Mouse (Mus musculus) liver, embryonic 13.5 days (tissue): ENCODE measurements around the gene Cacna1g. TPM values are rescaled to one million over a fixed set of nuclear protein-coding genes. Genes with fewer than 3 reads are reported as not detected.

Experiments
- ATAC-seq: fragments of 200-750 bp; cut with Nextera tagmentation; 2 replicates; pipeline ENCODE4 v1.8.0; 2017; ENCODE audit warnings: low read depth, mild to moderate bottlenecking, moderate number of reproducible peaks, moderate library complexity
- DNase-seq: peaks from one replicate; pipeline ENCODE4 v3.0.0; 2022
- H3K27ac ChIP-seq: fragments of 300-500 bp; sonication (generic); 2 replicates; pipeline ENCODE4 v1.5.1; 2015; ENCODE audit warnings: moderate library complexity, mild to moderate bottlenecking, inconsistent platforms
- H3K27me3 ChIP-seq: fragments of 300-500 bp; sonication (generic); 2 replicates; pipeline ENCODE4 v1.6.1; 2015; ENCODE audit warnings: mild to moderate bottlenecking, inconsistent platforms
- H3K36me3 ChIP-seq: fragments of 300-500 bp; sonication (generic); 2 replicates; pipeline ENCODE4 v1.6.1; 2015; ENCODE audit warnings: mild to moderate bottlenecking, inconsistent platforms
- H3K4me1 ChIP-seq: fragments of 300-500 bp; sonication (generic); replicated peaks from 2 replicates; pipeline ENCODE4 v1.6.1; 2015; ENCODE audit warnings: inconsistent platforms
- H3K4me2 ChIP-seq: fragments of 300-500 bp; sonication (generic); 2 replicates; pipeline ENCODE4 v1.6.1; 2015; ENCODE audit warnings: inconsistent platforms, mild to moderate bottlenecking, moderate library complexity
- H3K4me3 ChIP-seq: fragments of 300-500 bp; sonication (generic); replicated peaks from 2 replicates; pipeline ENCODE4 v1.5.1; 2015; ENCODE audit warnings: mild to moderate bottlenecking, inconsistent platforms
- H3K9ac ChIP-seq: fragments of 300-500 bp; sonication (generic); 2 replicates; pipeline ENCODE4 v1.6.1; 2015; ENCODE audit warnings: mild to moderate bottlenecking, inconsistent platforms
- H3K9me3 ChIP-seq: fragments of 300-500 bp; sonication (generic); replicated peaks from 2 replicates; pipeline ENCODE4 v1.6.1; 2016; ENCODE audit warnings: inconsistent platforms
- WGBS: fragments of 180-500 bp; shearing (Covaris S2); methylation state at CpG from one replicate; pipeline ENCODE4 v1.1.7; 2015; ENCODE audit not compliant: insufficient replicate concordance; 5-methylcytosine and 5-hydroxymethylcytosine counted together
- polyA plus RNA-seq: library from polyadenylated mRNA; unstranded; fragments of >200 nt; fragmentation: Nextera tagmentation; extraction: Ambion mirVana; gene quantifications from 2 replicates; pipeline ENCODE4 v1.2.1, GENCODE M21; 2015

Gene Cacna1g
- polyA plus RNA-seq, 1 experiment from 2014 or later: 1.8 TPM

- no peaks in the 10 kb centered on the region for H3K36me3 ChIP-seq
- H3K9me3 ChIP-seq: no peaks in the 10 kb centered on the region
- no peak overlapping the region for H3K4me3 ChIP-seq
- DNase-seq (no peak), ATAC-seq (no peak)
- no peak overlapping the region for H3K4me2 ChIP-seq
- no peak overlapping the region for H3K27ac ChIP-seq
- 72% methylated on average over 17 of the region's 17 CpGs for WGBS
- peaks cover 14% of the 10 kb centered on the region; the same call in 1 of the 2 replicates for H3K4me1 ChIP-seq
- H3K27me3 ChIP-seq: peaks cover 48% of the 10 kb centered on the region
- no peak overlapping the region for H3K9ac ChIP-seq
These were observed 7.6 kb downstream of the Cacna1g start for GRCm38 (mm10) chr11:94466333-94466855.

DNA sequence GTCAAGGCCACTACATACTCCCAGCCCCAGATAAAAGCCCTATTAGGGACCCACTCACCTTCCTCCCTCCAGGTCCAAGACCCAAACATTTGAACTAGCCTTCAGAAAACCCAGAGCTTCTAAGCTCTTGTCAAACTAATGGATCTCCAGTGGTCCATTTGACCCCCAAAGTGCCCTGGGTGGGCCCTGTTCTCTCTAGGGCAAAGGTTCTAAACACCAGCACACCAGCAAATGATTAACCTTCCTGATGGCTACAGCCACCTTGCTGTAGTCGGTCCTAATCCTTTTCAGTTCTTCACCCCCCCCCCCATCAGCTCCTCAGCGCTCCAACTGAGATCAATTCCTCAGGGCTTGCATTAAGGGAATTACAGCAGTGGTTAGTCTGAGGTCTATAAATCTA is 9.8 kb downstream of the Cacna1g start:
- WGBS: 35% methylated on average over 2 of the region's 2 CpGs
- H3K27me3 ChIP-seq: peaks cover 27% of the 10 kb centered on the region
- no peak overlapping the region for H3K27ac ChIP-seq
- ATAC-seq (no peak; the same call in 1 of the 2 replicates), DNase-seq (no peak)
- H3K9me3 ChIP-seq: no peaks in the 10 kb centered on the region
- H3K36me3 ChIP-seq: no peaks in the 10 kb centered on the region
- H3K4me3 ChIP-seq: no peak overlapping the region
- peaks cover 14% of the 10 kb centered on the region; the same call in 1 of the 2 replicates for H3K4me1 ChIP-seq
- H3K9ac ChIP-seq: no peak overlapping the region
- no peak overlapping the region for H3K4me2 ChIP-seq

DNA sequence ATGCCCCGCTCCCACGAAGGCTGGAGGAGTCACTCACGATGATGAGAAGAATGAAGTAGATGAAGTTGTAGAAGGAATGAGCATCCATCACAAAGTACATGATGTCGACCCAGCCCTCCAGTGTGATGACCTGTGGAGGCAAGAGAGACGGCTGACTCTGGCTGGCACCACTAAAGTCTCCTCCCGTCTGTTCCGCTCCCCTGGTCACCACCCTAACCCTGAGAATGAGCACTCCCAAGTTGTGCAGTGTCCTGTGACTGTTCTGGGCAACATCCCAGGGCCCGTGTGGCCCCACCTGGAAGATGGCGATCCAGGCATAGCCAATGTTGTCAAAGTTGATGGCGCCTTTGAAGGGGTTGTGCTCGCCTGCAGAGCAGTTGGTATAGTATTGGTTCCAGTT is 12.1 kb downstream of the Cacna1g start:
- Histone ChIP-seq H3K27me3 (peaks cover 17% of the 10 kb centered on the region), H3K4me3 (no peak overlapping the region), H3K4me2 (no peak overlapping the region), H3K9ac (no peak overlapping the region), H3K27ac (no peak overlapping the region), H3K36me3 (no peaks in the 10 kb centered on the region), H3K4me1 (peaks cover 25% of the 10 kb centered on the region), H3K9me3 (no peaks in the 10 kb centered on the region)
- WGBS: 80% methylated on average over 11 of the region's 11 CpGs
- no peak for ATAC-seq
- no peak for DNase-seq

GRCm38 (mm10) chr11:94457001-94457400 is 17.0 kb downstream of the Cacna1g start:
- H3K9ac ChIP-seq: peak overlapping the region; percentile 34; the same call in 1 of the 2 replicates
- H3K27me3 ChIP-seq: peaks cover 19% of the 10 kb centered on the region
- DNase-seq: no peak
- H3K9me3 ChIP-seq: no peaks in the 10 kb centered on the region
- no peak for ATAC-seq
- H3K36me3 ChIP-seq: no peaks in the 10 kb centered on the region
- peak overlapping the region; percentile 86 for H3K27ac ChIP-seq
- peaks cover 40% of the 10 kb centered on the region for H3K4me1 ChIP-seq
- 77% methylated on average over 15 of the region's 15 CpGs for WGBS
- H3K4me3 ChIP-seq: 0 out of 2 replicates have a peak overlapping the region, but pooled peaks have one; percentile 46
- H3K4me2 ChIP-seq: peak overlapping the region; percentile 69

GRCm38 (mm10) chr11:94456347-94456746 is 17.7 kb downstream of the Cacna1g start:
- peaks cover 45% of the 10 kb centered on the region for H3K4me1 ChIP-seq
- H3K4me2 ChIP-seq: peak overlapping the region; percentile 69
- peak overlapping the region; percentile 86 for H3K27ac ChIP-seq
- ATAC-seq (peak; percentile 99), DNase-seq (peak; percentile 72)
- peaks cover 19% of the 10 kb centered on the region for H3K27me3 ChIP-seq
- WGBS: 37% methylated on average over 3 of the region's 3 CpGs
- no peaks in the 10 kb centered on the region for H3K9me3 ChIP-seq
- peak overlapping the region; percentile 62 for H3K9ac ChIP-seq
- H3K4me3 ChIP-seq: peak overlapping the region; percentile 46
- no peaks in the 10 kb centered on the region for H3K36me3 ChIP-seq

DNA sequence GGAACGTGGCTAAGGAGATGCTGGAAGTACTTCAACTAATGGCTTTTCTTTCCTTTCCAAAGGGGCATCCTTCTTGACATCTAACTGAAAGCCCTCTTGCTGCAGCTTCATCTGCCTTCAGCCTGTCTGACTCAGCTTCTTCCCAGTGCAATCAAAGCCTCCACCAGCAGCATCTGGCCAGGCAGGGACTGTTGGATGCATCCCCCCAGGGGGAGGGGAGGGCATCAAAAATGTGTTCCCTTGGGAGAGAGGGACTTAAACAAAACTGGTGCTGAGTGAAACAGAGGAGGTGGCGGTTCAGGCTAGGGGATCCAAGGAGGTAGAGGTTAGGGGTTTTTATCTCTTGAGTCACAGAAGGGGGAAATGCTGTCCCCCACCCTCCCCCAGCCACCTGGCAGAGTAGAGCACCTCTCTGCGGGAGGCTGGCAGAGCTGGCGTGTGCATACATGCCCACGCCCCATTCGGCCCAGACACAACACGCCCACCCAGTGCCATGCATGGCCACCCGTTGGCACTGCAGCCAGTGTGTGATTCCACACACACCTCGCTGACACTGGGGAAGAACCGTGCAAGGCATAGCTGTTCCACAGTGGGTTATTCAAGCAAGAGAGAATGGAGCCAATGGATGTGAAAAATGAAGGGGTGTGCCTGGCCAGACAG is 18.7 kb downstream of the Cacna1g start:
- H3K9ac ChIP-seq: peak overlapping the region; percentile 62
- ATAC-seq (peak; percentile 44), DNase-seq (no peak)
- peaks cover 22% of the 10 kb centered on the region for H3K27me3 ChIP-seq
- H3K9me3 ChIP-seq: no peaks in the 10 kb centered on the region
- peak overlapping the region; percentile 69 for H3K4me2 ChIP-seq
- peaks cover 53% of the 10 kb centered on the region for H3K4me1 ChIP-seq
- WGBS: 42% methylated on average over 10 of the region's 10 CpGs
- H3K4me3 ChIP-seq: peak overlapping the region; percentile 46
- no peaks in the 10 kb centered on the region for H3K36me3 ChIP-seq
- peak overlapping the region; percentile 86 for H3K27ac ChIP-seq

- H3K9me3 ChIP-seq: no peaks in the 10 kb centered on the region
- H3K27me3 ChIP-seq: peaks cover 24% of the 10 kb centered on the region
- DNase-seq (no peak), ATAC-seq (no peak)
- peaks cover 54% of the 10 kb centered on the region for H3K4me1 ChIP-seq
- H3K27ac ChIP-seq: peak overlapping the region; percentile 86; the same call in 1 of the 2 replicates
- H3K4me2 ChIP-seq: peak overlapping the region; percentile 69
- 59% methylated on average over 5 of the region's 5 CpGs for WGBS
- no peaks in the 10 kb centered on the region for H3K36me3 ChIP-seq
- peak overlapping the region; percentile 46 for H3K4me3 ChIP-seq
- H3K9ac ChIP-seq: peak overlapping the region; percentile 62
These were observed 19.2 kb downstream of the Cacna1g start for GRCm38 (mm10) chr11:94454756-94455155.

DNA sequence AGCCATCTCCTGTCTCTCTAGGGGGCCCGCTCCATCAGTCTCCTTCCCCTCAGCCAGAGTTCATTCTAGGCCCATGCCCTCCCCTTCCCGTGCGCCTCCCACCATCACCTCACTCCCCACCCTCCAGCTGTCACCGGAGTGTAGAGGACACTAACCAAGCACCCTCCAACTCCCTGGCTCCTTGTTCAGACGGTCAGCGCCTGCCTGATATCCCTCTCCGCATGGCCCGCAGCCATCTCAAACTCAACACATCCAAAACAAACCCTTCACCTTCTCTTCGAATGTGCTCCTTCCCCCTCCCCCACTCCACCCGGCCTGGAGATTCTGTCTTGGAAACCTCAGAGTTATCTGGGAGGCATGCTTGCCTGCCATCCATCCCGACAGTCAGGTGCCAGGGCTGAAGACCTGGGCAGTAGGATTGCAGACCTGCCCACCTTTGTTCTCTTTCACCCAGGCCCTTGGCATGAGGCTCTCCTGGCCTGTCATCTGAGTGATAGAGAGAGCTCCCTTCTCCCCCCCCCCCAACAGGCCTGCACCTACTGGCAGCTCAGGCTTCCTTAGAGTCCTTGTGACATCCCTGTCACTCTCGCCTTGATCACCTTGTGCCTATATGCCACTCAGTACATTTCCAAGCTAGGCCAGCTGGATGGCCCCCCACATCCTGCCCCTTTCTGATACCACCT is 22.8 kb downstream of the Cacna1g start:
- Histone ChIP-seq H3K4me1 (peaks cover 41% of the 10 kb centered on the region), H3K27me3 (peaks cover 27% of the 10 kb centered on the region), H3K9me3 (no peaks in the 10 kb centered on the region), H3K27ac (no peak overlapping the region), H3K4me2 (no peak overlapping the region), H3K4me3 (no peak overlapping the region), H3K36me3 (no peaks in the 10 kb centered on the region), H3K9ac (no peak overlapping the region)
- ATAC-seq (no peak), DNase-seq (no peak)
- 60% methylated on average over 12 of the region's 12 CpGs for WGBS

GRCm38 (mm10) chr11:94449886-94450285 is 24.1 kb downstream of the Cacna1g start:
- peaks cover 32% of the 10 kb centered on the region for H3K27me3 ChIP-seq

DNA sequence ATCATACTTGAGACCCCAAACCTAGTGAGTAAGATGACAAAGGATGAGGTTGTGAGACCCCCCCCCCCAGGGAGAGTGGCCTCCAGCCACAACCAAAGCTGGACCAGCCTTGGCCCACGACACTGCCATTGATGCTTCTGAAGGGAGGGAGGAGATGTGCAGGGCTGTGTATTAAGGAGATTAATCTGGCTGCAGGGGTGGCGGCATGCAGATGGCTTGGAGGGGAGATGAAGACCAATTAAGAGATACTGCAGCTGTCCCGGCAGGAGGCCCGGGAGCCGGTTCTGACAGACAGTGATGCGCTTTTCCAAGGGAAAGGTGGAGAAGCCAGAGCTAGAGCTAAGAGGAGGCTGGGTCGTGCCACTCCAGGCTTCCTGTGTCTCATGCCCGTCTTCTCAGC is 24.8 kb downstream of the Cacna1g start:
- Histone ChIP-seq H3K4me1 (peaks cover 21% of the 10 kb centered on the region), H3K4me2 (no peak overlapping the region), H3K36me3 (no peaks in the 10 kb centered on the region), H3K9me3 (no peaks in the 10 kb centered on the region), H3K4me3 (no peak overlapping the region), H3K9ac (no peak overlapping the region), H3K27me3 (peaks cover 33% of the 10 kb centered on the region), H3K27ac (no peak overlapping the region)
- DNase-seq: no peak
- ATAC-seq: no peak
- WGBS: 42% methylated on average over 8 of the region's 8 CpGs

More at GRCm38 (mm10) chr11:94449886-94450285, 24.1 kb downstream of the Cacna1g start:
- ATAC-seq (no peak), DNase-seq (no peak)
- Histone ChIP-seq H3K27ac (no peak overlapping the region), H3K4me3 (no peak overlapping the region), H3K4me2 (no peak overlapping the region), H3K9me3 (no peaks in the 10 kb centered on the region), H3K4me1 (peaks cover 28% of the 10 kb centered on the region), H3K9ac (no peak overlapping the region), H3K36me3 (no peaks in the 10 kb centered on the region)
- 51% methylated on average over 5 of the region's 5 CpGs for WGBS

GRCm38 (mm10) chr11:94447017-94447416 is 27.0 kb downstream of the Cacna1g start:
- H3K4me2 ChIP-seq: no peak overlapping the region
- peaks cover 43% of the 10 kb centered on the region for H3K27me3 ChIP-seq
- no peaks in the 10 kb centered on the region for H3K9me3 ChIP-seq
- no peak overlapping the region for H3K27ac ChIP-seq
- H3K4me3 ChIP-seq: no peak overlapping the region
- H3K36me3 ChIP-seq: no peaks in the 10 kb centered on the region
- ATAC-seq (peak; percentile 68; the same call in 1 of the 2 replicates), DNase-seq (no peak)
- peaks cover 19% of the 10 kb centered on the region for H3K4me1 ChIP-seq
- no peak overlapping the region for H3K9ac ChIP-seq
- WGBS: 6% methylated on average over 3 of the region's 3 CpGs
